Mouse (Mus musculus) midbrain, embryonic 16.5 days (tissue): ENCODE data around the gene Msh3. TPM values are rescaled to one million over a fixed set of nuclear protein-coding genes. Genes with fewer than 3 reads are reported as not detected.
"Not testable (repeated sequence)": the region's sequence is repeated elsewhere in the genome, so short reads cannot be mapped to it uniquely, and the experiment has no call there.

Experiments used
- ATAC-seq: fragments of 200-750 bp; cut with Nextera tagmentation; 2 replicates; pipeline ENCODE4 v1.8.0; 2017; ENCODE audit warnings: moderate TSS enrichment
- H3K27ac ChIP-seq: fragments of 300-500 bp; sonication (generic); 2 replicates; pipeline ENCODE4 v1.5.1; 2014; ENCODE audit warnings: mild to moderate bottlenecking, low read length, mixed read lengths
- H3K27me3 ChIP-seq: fragments of 300-500 bp; sonication (generic); 2 replicates; pipeline ENCODE4 v1.6.1; 2014; ENCODE audit warnings: low read depth, low read length, mixed read lengths; ENCODE audit not compliant: control insufficient read depth, insufficient read depth
- H3K36me3 ChIP-seq: fragments of 300-500 bp; sonication (generic); 2 replicates; pipeline ENCODE4 v1.6.1; 2014; ENCODE audit warnings: mild to moderate bottlenecking, low read length, moderate library complexity, mixed read lengths; ENCODE audit not compliant: control insufficient read depth, insufficient read depth
- H3K4me1 ChIP-seq: fragments of 300-500 bp; sonication (generic); 2 replicates; pipeline ENCODE4 v1.6.1; 2014; ENCODE audit warnings: mild to moderate bottlenecking, low read length, mixed read lengths; ENCODE audit not compliant: control insufficient read depth, insufficient read depth
- H3K4me2 ChIP-seq: fragments of 300-500 bp; sonication (generic); 2 replicates; pipeline ENCODE4 v1.6.1; 2014; ENCODE audit warnings: mild to moderate bottlenecking, low read length, mixed read lengths
- H3K4me3 ChIP-seq: fragments of 300-500 bp; sonication (generic); 2 replicates; pipeline ENCODE4 v1.5.1; 2014; ENCODE audit warnings: low read depth, mild to moderate bottlenecking, low read length, moderate library complexity, mixed read lengths
- H3K9ac ChIP-seq: fragments of 300-500 bp; sonication (generic); 2 replicates; pipeline ENCODE4 v1.6.1; 2014; ENCODE audit warnings: low read depth, low read length, mixed read lengths
- H3K9me3 ChIP-seq: fragments of 300-500 bp; sonication (generic); replicated peaks from 2 replicates; pipeline ENCODE4 v1.6.1; 2014; ENCODE audit warnings: mild to moderate bottlenecking, low read length, mixed read lengths; ENCODE audit not compliant: control insufficient read depth, poor library complexity, severe bottlenecking
- WGBS: fragments of 180-500 bp; shearing (Covaris S2); extraction: QIAGEN DNeasy Blood & Tissue Kit; methylation state at CpG from one replicate; pipeline ENCODE4 v1.1.7; 2014; 5-methylcytosine and 5-hydroxymethylcytosine counted together
- polyA plus RNA-seq: library from polyadenylated mRNA; unstranded; fragments of >200 nt; fragmentation: Nextera tagmentation; extraction: Ambion mirVana; gene quantifications from 2 replicates; pipeline ENCODE4 v1.2.1, GENCODE M21; 2015

Gene Msh3
- 21.8 and 25.0 TPM in 2 replicates for polyA plus RNA-seq

GRCm38 (mm10) chr13:92354456-92355271 is at the start of gene Msh3, which contains the start of gene Dhfr:
TSS of gene Msh3 (minus strand) at chr13:92355003.
TSS of gene Dhfr (plus strand) at chr13:92354726.
- Histone ChIP-seq H3K9me3 (no peaks in the 10 kb centered on the region), H3K27ac (peak within 1 kb of the TSS; percentile 92), H3K4me3 (peak within 1 kb of the TSS; percentile 73), H3K27me3 (no peaks in the 10 kb centered on the region), H3K4me2 (peak within 1 kb of the TSS; percentile 99), H3K4me1 (peaks cover 13% of the 10 kb centered on the region), H3K36me3 (no peaks in the 10 kb centered on the region), H3K9ac (peak within 1 kb of the TSS; percentile 80)
- WGBS, result under 1% methylated on average over 74 of the region's 76 CpGs
- peak; percentile 98 for ATAC-seq

DNA sequence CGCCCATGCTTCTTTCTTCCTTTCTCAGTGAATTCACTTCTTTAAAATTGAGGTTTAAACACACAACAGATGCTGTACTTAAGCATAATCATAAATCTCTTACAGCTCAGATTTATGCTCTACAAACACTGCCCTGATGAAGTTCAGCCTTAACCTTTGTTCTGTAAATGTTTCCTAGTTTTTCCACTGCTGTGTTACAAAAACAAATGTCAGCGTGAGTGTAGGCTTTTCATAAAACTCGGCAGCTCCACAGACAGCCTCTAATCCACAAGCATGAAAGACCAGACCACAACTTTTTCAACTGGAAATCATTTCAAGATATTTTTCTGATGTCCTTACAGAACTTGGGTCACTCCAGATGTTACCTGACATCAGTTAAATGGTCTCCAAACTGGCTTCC is 48.7 kb upstream of the Msh3 start:
- no peak overlapping the region for H3K4me3 ChIP-seq
- H3K27ac ChIP-seq, result no peak overlapping the region
- H3K9ac ChIP-seq, result no peak overlapping the region
- ATAC-seq, result no peak
- WGBS, result 82% methylated on average over 3 of the region's 3 CpGs
- no peaks in the 10 kb centered on the region for H3K4me1 ChIP-seq
- H3K4me2 ChIP-seq, result no peak overlapping the region
- H3K9me3 ChIP-seq, result no peaks in the 10 kb centered on the region
- H3K27me3 ChIP-seq, result no peaks in the 10 kb centered on the region
- H3K36me3 ChIP-seq, result no peaks in the 10 kb centered on the region

DNA sequence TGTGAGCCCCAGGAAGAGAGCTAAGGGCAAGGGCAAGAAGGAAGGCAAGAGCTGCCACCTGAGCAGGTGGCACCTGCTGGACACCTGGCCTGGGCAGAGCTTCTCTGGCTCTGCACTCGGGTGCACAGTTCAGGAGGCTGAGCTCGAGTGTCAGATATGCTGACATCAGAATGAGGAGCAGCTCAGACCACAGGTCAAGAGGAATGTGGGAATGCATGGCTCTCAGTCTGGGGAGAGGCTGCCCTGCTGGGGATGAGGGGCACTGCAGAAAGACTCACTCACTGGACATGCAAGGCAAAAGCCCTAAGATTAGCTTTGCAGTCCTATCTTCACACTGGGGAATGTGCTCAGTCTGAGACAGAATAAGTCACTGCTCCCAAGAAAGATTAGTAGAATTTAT is 47.3 kb upstream of the Msh3 start:
- Histone ChIP-seq H3K9me3 (no peaks in the 10 kb centered on the region), H3K4me1 (no peaks in the 10 kb centered on the region), H3K27ac (no peak overlapping the region), H3K4me2 (no peak overlapping the region), H3K36me3 (no peaks in the 10 kb centered on the region), H3K4me3 (no peak overlapping the region), H3K9ac (no peak overlapping the region), H3K27me3 (no peaks in the 10 kb centered on the region)
- 53% methylated on average over 2 of the region's 2 CpGs for WGBS
- ATAC-seq, result no peak

DNA sequence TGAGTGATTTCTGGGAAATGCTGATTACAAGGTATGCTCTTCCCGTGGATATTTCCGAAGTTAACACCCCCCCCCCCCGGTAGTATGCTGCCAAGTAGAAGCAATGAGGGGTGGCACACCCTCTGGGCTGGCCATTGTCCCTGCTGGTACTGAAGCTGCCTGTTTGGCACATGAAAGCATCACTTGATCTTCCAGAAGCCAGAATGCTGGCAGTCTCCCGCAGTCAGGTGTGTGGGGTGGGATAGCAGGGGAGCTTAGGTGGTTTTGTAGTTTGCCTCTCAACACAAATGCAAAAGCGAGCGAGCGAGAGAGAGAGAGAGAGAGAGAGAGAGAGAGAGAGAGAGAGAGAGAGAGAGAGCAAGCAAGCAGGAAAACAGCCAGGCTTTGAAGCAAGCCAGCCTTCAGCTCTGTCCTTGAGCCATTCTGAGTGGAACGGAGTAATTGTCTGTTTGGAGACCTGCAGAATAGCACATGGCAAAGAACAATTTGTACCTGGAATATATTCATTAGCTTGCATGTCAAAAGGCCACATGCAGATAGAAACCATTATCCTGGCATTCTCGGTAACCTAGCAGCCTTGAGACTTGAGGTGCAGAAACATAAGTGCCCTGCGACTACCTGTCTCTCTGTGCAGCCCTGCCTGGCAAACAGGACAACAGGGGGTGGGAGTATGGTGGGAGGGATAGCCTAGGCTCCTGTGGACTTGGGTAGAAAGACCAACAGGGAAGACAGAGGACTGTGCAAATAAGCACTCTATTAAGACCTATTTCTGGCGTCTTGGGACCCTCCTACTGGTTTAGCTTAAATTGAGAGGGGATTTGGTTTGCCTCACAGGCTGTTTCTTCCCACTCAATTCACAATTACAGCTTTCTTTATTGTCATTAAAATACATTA is 43.9 kb upstream of the Msh3 start:
- Histone ChIP-seq H3K27ac (no peak overlapping the region), H3K4me3 (no peak overlapping the region)
- WGBS, result 59% methylated on average over 11 of the region's 11 CpGs

GRCm38 (mm10) chr13:92393047-92393661 is 38.4 kb upstream of the Msh3 start:
- no peak overlapping the region for H3K4me2 ChIP-seq
- H3K27me3 ChIP-seq, result no peaks in the 10 kb centered on the region
- no peaks in the 10 kb centered on the region for H3K36me3 ChIP-seq
- 0 out of 2 replicates have a peak, but pooled peaks have one; percentile 51 for ATAC-seq
- H3K9ac ChIP-seq, result no peak overlapping the region
- H3K4me1 ChIP-seq, result no peaks in the 10 kb centered on the region
- H3K27ac ChIP-seq, result no peak overlapping the region
- 71% methylated on average over 12 of the region's 12 CpGs for WGBS
- no peaks in the 10 kb centered on the region for H3K9me3 ChIP-seq
- no peak overlapping the region for H3K4me3 ChIP-seq

More for the DNA sequence above, 43.9 kb upstream of the Msh3 start:
- H3K9ac ChIP-seq, result no peak overlapping the region
- no peaks in the 10 kb centered on the region for H3K9me3 ChIP-seq
- no peaks in the 10 kb centered on the region for H3K27me3 ChIP-seq
- no peaks in the 10 kb centered on the region for H3K4me1 ChIP-seq
- H3K4me2 ChIP-seq, result no peak overlapping the region
- peak; percentile 70 for ATAC-seq
- no peaks in the 10 kb centered on the region for H3K36me3 ChIP-seq

DNA sequence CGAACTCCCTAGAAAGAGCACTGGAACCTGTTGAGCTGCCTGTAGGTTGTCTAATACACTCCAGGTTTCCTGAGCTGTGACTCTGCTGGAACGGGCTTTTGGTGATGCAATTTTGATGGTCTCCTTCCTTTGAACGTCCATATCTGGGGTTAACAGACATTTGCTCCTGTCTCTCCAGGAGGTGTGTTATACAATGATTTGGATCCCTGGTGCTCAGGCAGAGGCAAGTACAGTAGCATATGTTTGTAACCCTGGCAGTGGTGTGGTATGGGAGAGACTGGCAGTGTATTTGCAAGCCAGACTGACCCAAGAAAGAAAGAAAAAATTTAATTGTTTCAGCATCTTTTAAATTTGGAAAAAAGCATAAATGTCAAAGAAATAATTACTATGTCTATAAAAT is 32.6 kb upstream of the Msh3 start:
- H3K4me3 ChIP-seq, result no peak overlapping the region
- no peak overlapping the region for H3K4me2 ChIP-seq
- no peaks in the 10 kb centered on the region for H3K9me3 ChIP-seq
- no peaks in the 10 kb centered on the region for H3K27me3 ChIP-seq
- H3K27ac ChIP-seq, result no peak overlapping the region
- no peak for ATAC-seq
- 89% methylated on average over 3 of the region's 3 CpGs for WGBS
- H3K9ac ChIP-seq, result no peak overlapping the region
- H3K36me3 ChIP-seq, result no peaks in the 10 kb centered on the region
- no peaks in the 10 kb centered on the region for H3K4me1 ChIP-seq

DNA sequence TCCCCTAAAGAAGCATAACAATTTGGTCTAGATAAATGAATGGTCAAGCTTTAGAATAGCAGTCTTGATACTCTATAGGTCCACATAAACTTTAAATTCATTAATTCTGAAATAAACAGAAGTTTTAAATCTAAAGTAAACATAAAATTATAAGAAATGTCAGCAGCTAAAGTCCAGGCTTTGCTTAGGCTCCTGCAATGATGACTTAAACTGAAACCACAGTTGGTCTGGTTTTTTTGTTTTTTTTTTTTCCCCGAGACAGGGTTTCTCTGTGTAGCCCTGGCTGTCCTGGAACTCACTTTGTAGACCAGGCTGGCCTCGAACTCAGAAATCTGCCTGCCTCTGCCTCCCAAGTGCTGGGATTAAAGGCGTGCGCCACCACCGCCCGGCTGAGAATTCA is 16.7 kb upstream of the Msh3 start:
- H3K9me3 ChIP-seq, H3K4me2 ChIP-seq, H3K27me3 ChIP-seq, H3K4me3 ChIP-seq, H3K9ac ChIP-seq, H3K27ac ChIP-seq, H3K36me3 ChIP-seq, ATAC-seq, H3K4me1 ChIP-seq: not testable (repeated sequence)
- WGBS, result 94% methylated on average over 5 of the region's 6 CpGs

- Histone ChIP-seq H3K4me2 (no peak overlapping the region), H3K4me1 (no peaks in the 10 kb centered on the region), H3K4me3 (no peak overlapping the region), H3K9ac (no peak overlapping the region), H3K27me3 (no peaks in the 10 kb centered on the region), H3K9me3 (no peaks in the 10 kb centered on the region), H3K27ac (no peak overlapping the region), H3K36me3 (no peaks in the 10 kb centered on the region)
- 95% methylated on average over 3 of the region's 3 CpGs for WGBS
- no peak for ATAC-seq
Observed at GRCm38 (mm10) chr13:92370811-92371210, 16.0 kb upstream of the Msh3 start.
